Mouse (Mus musculus) CH12.LX (cell line): Measurements from ENCODE around the gene Fam234b. TPM values are rescaled to one million over a fixed set of nuclear protein-coding genes. Genes with fewer than 3 reads are reported as not detected.

Experiments used
- DNase-seq: peaks from one replicate; pipeline ENCODE4 v3.0.0-alpha.2; 2013; ENCODE audit errors: extremely low read depth
- H3K27ac ChIP-seq: 2 replicates; pipeline ENCODE4 v1.5.1; 2012; ENCODE audit warnings: low read depth, mild to moderate bottlenecking, control low read depth, moderate library complexity; ENCODE audit not compliant: insufficient read depth
- H3K27me3 ChIP-seq: replicated peaks from 2 replicates; pipeline ENCODE3; 2012; ENCODE audit warnings: inconsistent platforms
- H3K36me3 ChIP-seq, 2 experiments: replicated peaks in 1 of 2; 2 replicates each; pipeline versions ENCODE3 to v1.6.1; 2012; ENCODE audit warnings: inconsistent platforms in 1 of 2, low read length in 1 of 2, mild to moderate bottlenecking in 1 of 2, mixed read lengths in 1 of 2, moderate library complexity in 1 of 2; ENCODE audit not compliant: control insufficient read depth in 1 of 2, insufficient read depth in 1 of 2
- H3K4me1 ChIP-seq, 2 experiments: 2 replicates each; pipeline ENCODE4 v1.6.1; 2012; ENCODE audit warnings: inconsistent platforms in 1 of 2, moderate library complexity in 1 of 2; ENCODE audit not compliant: insufficient read depth in 2 of 2, control insufficient read depth in 1 of 2
- H3K4me2 ChIP-seq: 2 replicates; pipeline ENCODE4 v1.6.1; 2012; ENCODE audit warnings: low read depth, mild to moderate bottlenecking, control low read depth; ENCODE audit not compliant: poor library complexity, insufficient read depth, severe bottlenecking
- H3K4me3 ChIP-seq, 3 experiments: fragments of 150-350 bp in 1 of 3; sonication (generic) in 1 of 3; replicated peaks in 1 of 3; 2 replicates each; pipeline versions ENCODE3 to v1.5.1; 2011 to 2012; ENCODE audit warnings: low read depth in 2 of 3, low read length in 2 of 3, mild to moderate bottlenecking in 2 of 3, moderate library complexity in 2 of 3, control low read depth in 1 of 3, improper control_type of control experiment in 1 of 3, inconsistent platforms in 1 of 3, mixed read lengths in 1 of 3; ENCODE audit not compliant: poor library complexity in 1 of 3
- H3K79me2 ChIP-seq: replicated peaks from 2 replicates; pipeline ENCODE4 v1.6.1; 2012; ENCODE audit warnings: mild to moderate bottlenecking, moderate library complexity; ENCODE audit not compliant: control insufficient read depth, poor library complexity, insufficient read depth, severe bottlenecking; ENCODE audit errors: extremely low read depth
- H3K9ac ChIP-seq: 2 replicates; pipeline ENCODE4 v1.6.1; 2012; ENCODE audit warnings: low read depth, mild to moderate bottlenecking, control low read depth, moderate library complexity; ENCODE audit not compliant: insufficient read depth
- H3K9me3 ChIP-seq: replicated peaks from 2 replicates; pipeline ENCODE3; 2012; ENCODE audit warnings: low read length, inconsistent platforms, mixed read lengths
- CTCF ChIP-seq, 2 experiments: IDR thresholded peaks in 1 of 2; conservative IDR thresholded peaks in 1 of 2; 2 replicates each; pipeline ENCODE4 v1.5.1; 2011 to 2012; ENCODE audit warnings: low read depth in 2 of 2, low read length in 2 of 2, improper control_type of control experiment in 1 of 2, inconsistent platforms in 1 of 2, mild to moderate bottlenecking in 1 of 2, moderate library complexity in 1 of 2
- EP300 ChIP-seq: IDR thresholded peaks from 2 replicates; pipeline ENCODE4 v1.6.1; 2011; ENCODE audit warnings: low read length, improper control_type of control experiment
- HCFC1 ChIP-seq: IDR thresholded peaks from 2 replicates; pipeline ENCODE4 v1.6.1; 2012; ENCODE audit warnings: low read depth, mild to moderate bottlenecking, inconsistent platforms, low read length, improper control_type of control experiment
- IRF4 ChIP-seq: IDR thresholded peaks from 2 replicates; pipeline ENCODE4 v1.6.1; 2014; ENCODE audit warnings: low read depth, mild to moderate bottlenecking, inconsistent platforms, low read length, improper control_type of control experiment
- JUN ChIP-seq: IDR thresholded peaks from 2 replicates; pipeline ENCODE4 v1.6.1; 2011; ENCODE audit warnings: low read depth, mild to moderate bottlenecking, low read length, improper control_type of control experiment, moderate library complexity; ENCODE audit not compliant: insufficient read depth
- JUND ChIP-seq: conservative IDR thresholded peaks from 2 replicates; pipeline ENCODE4 v1.6.1; 2011; ENCODE audit warnings: low read depth, low read length, improper control_type of control experiment
- MAFK ChIP-seq: IDR thresholded peaks from 2 replicates; pipeline ENCODE4 v1.6.1; 2011; ENCODE audit warnings: low read length, improper control_type of control experiment; ENCODE audit not compliant: insufficient replicate concordance
- MAZ ChIP-seq: IDR thresholded peaks from 2 replicates; pipeline ENCODE4 v1.6.1; 2012; ENCODE audit warnings: low read depth, mild to moderate bottlenecking, inconsistent platforms, low read length, improper control_type of control experiment, moderate library complexity
- NELFE ChIP-seq: IDR thresholded peaks from 2 replicates; pipeline ENCODE4 v1.6.1; 2011; ENCODE audit warnings: low read depth, low read length, improper control_type of control experiment
- PAX5 ChIP-seq: IDR thresholded peaks from 2 replicates; pipeline ENCODE4 v1.6.1; 2012; ENCODE audit warnings: low read length, inconsistent platforms, mixed read lengths
- POLR2A ChIP-seq: IDR thresholded peaks from 2 replicates; pipeline ENCODE4 v1.6.1; 2011; ENCODE audit warnings: low read depth, mild to moderate bottlenecking, improper control_type of control experiment, low read length
- POLR2AphosphoS2 ChIP-seq: IDR thresholded peaks from 2 replicates; pipeline ENCODE4 v1.6.1; 2011; ENCODE audit warnings: low read depth, low read length, improper control_type of control experiment
- RAD21 ChIP-seq: IDR thresholded peaks from 2 replicates; pipeline ENCODE4 v1.6.1; 2011; ENCODE audit warnings: low read depth, mild to moderate bottlenecking, low read length, improper control_type of control experiment, moderate library complexity
- SMC3 ChIP-seq: IDR thresholded peaks from 2 replicates; pipeline ENCODE4 v1.6.1; 2011; ENCODE audit warnings: low read depth, low read length, improper control_type of control experiment
- TCF12 ChIP-seq: IDR thresholded peaks from 2 replicates; pipeline ENCODE4 v1.6.1; 2014; ENCODE audit warnings: low read depth, mild to moderate bottlenecking, inconsistent platforms, low read length, improper control_type of control experiment
- UBTF ChIP-seq: IDR thresholded peaks from 2 replicates; pipeline ENCODE4 v1.6.1; 2012; ENCODE audit warnings: low read depth, mild to moderate bottlenecking, inconsistent platforms, low read length, improper control_type of control experiment, moderate library complexity
- ZC3H11A ChIP-seq: IDR thresholded peaks from 2 replicates; pipeline ENCODE4 v1.6.1; 2012; ENCODE audit warnings: low read depth, mild to moderate bottlenecking, inconsistent platforms, low read length, improper control_type of control experiment
- ZKSCAN1 ChIP-seq: IDR thresholded peaks from 2 replicates; pipeline ENCODE4 v1.6.1; 2012; ENCODE audit warnings: low read depth, inconsistent platforms, low read length, improper control_type of control experiment, borderline replicate concordance
- dilution Hi-C: fragments of 300-500 bp; cut with MboI; formaldehyde crosslinking; loops from 2 replicates; pipeline ENCODE4 v1.14.3; 2020; ENCODE audit warnings: low sequenced_read_pairs; ENCODE audit not compliant: extremely low pct_unique_long_range_greater_than_20kb, extremely low pct_ligation_motif_present
- in situ Hi-C: fragments of 300-500 bp; cut with MboI; formaldehyde crosslinking; loops from 3 replicates; pipeline ENCODE4 v1.14.3; 2019; ENCODE audit warnings: low sequenced_read_pairs, low pct_ligation_motif_present, low pct_unique_long_range_greater_than_20kb, mixed read lengths
- polyA plus RNA-seq: library from polyadenylated mRNA; unstranded; fragments of >175 nt; gene quantifications from 2 replicates; pipeline ENCODE4 v1.2.1, GENCODE M21; 2012; ENCODE audit warnings: low read depth; ENCODE audit not compliant: insufficient read length
- total RNA-seq, 2 experiments: library from RNA; depleted of rRNA; stranded (reverse); fragments of 300-350 nt in 1 of 2; fragments of >200 nt in 1 of 2; gene quantifications; 2 replicates each; pipeline ENCODE4 v1.2.3; 2012 to 2014

Fam234b gene
- total and polyA plus RNA-seq, 3 experiments: 0.04 to 0.76 (median 0.20) TPM

GRCm38 (mm10) chr6:135268392-135268791, 70.6 kb downstream of the Fam234b start:
- Histone ChIP-seq H3K4me2 (no peak overlapping the region), H3K27ac (no peak overlapping the region), H3K9ac (no peak overlapping the region), H3K4me3 (no peak overlapping the region)
- DNase-seq: no peak
- no peak for TF ChIP-seq EP300
- no peak for TF ChIP-seq POLR2AphosphoS2
- no peak for TF ChIP-seq ZC3H11A
- no peak for TF ChIP-seq MAZ
- no peak for TF ChIP-seq IRF4
- TF ChIP-seq SMC3: no peak
- TF ChIP-seq, all 38 proteins: peak for 0
- H3K9me3 ChIP-seq: peaks cover 5% of the 10 kb centered on the region
- H3K36me3 ChIP-seq: no peaks in the 10 kb centered on the region
- no peaks in the 10 kb centered on the region for H3K79me2 ChIP-seq
- no peaks in the 10 kb centered on the region for H3K27me3 ChIP-seq
- dilution Hi-C loops: no loop called here
- peaks cover 0 to 13% of the 10 kb centered on the region in 2 experiments; a peak in 2 of 4 replicates for H3K4me1 ChIP-seq
- in situ Hi-C loops: no loop called here

- Histone ChIP-seq H3K4me1 (peaks cover 0 to 13% of the 10 kb centered on the region in 2 experiments; a peak in 2 of 4 replicates), H3K4me2 (no peak overlapping the region), H3K36me3 (no peaks in the 10 kb centered on the region)
- no peak for TF ChIP-seq JUND
- no peak for TF ChIP-seq UBTF
- TF ChIP-seq RAD21: no peak
- no peak for TF ChIP-seq PAX5
- no peak for TF ChIP-seq IRF4
- TF ChIP-seq ZKSCAN1: no peak
- TF ChIP-seq, all 38 proteins: peak for 0
- no peak overlapping the region for H3K27ac ChIP-seq
- H3K4me3 ChIP-seq: no peak overlapping the region
- H3K9me3 ChIP-seq: no peaks in the 10 kb centered on the region
- no peak for DNase-seq
- no peaks in the 10 kb centered on the region for H3K27me3 ChIP-seq
- H3K9ac ChIP-seq: no peak overlapping the region
- no peaks in the 10 kb centered on the region for H3K79me2 ChIP-seq
- dilution Hi-C loops (no loop called here), in situ Hi-C loops (no loop called here)
Observed at GRCm38 (mm10) chr6:135269626-135270025, 71.8 kb downstream of the Fam234b start.

- Histone ChIP-seq H3K9me3 (no peaks in the 10 kb centered on the region), H3K27ac (no peak overlapping the region), H3K27me3 (no peaks in the 10 kb centered on the region), H3K36me3 (no peaks in the 10 kb centered on the region), H3K79me2 (no peaks in the 10 kb centered on the region), H3K9ac (no peak overlapping the region), H3K4me3 (no peak overlapping the region), H3K4me2 (no peak overlapping the region), H3K4me1 (peaks cover 0 to 13% of the 10 kb centered on the region in 2 experiments; a peak in 2 of 4 replicates)
- dilution Hi-C loops (no loop called here), in situ Hi-C loops (no loop called here)
- TF ChIP-seq TCF12 (no peak), HCFC1 (no peak), RAD21 (no peak), JUN (no peak), NELFE (no peak), EP300 (no peak), POLR2A (no peak), MAFK (no peak), CTCF (conservative IDR thresholded peaks at IDR 0.05 in 1 of 2, IDR thresholded peaks at IDR 0.05 in 1 of 2; ENCODE audit: low read depth in 2 of 2, low read length in 2 of 2) (no peak)
- no peak for DNase-seq
Observed at GRCm38 (mm10) chr6:135271761-135272160, 74.0 kb downstream of the Fam234b start.
